Comparison of ENCODE assay signal across 11 mouse cellular contexts in genomic region chr6:127250874-127251670, GRCm38 (mm10).
DNase-seq lines count a peak whose midpoint lies in the region; ATAC-seq lines count a peak whose summit lies in the region.
"Had no signal": no experiment of that assay in that cellular context is flagged by ENCODE, and none has a peak within 500 bp of the region (broad histone marks: within the 10 kb centered on the region; RNA-seq: fewer than 3 reads in every experiment).

No protein-coding gene starts in this region.

- 0 out of 2 replicates have a peak, but pooled peaks cover 1% of the 10 kb centered on the region for H3K9me3 ChIP-seq in kidney, embryonic 14.5 days (ENCODE audit: control insufficient read depth, low read length)
- no peaks in the 10 kb centered on the region for H3K9me3 ChIP-seq in hindbrain, embryonic 13.5 days
- H3K9me3 ChIP-seq in midbrain, embryonic 13.5 days: no peaks in the 10 kb centered on the region

- H3K27me3 ChIP-seq in kidney, embryonic 14.5 days (ENCODE audit: control insufficient read depth, insufficient read depth, low read length): no peaks in the 10 kb centered on the region
- H3K27me3 ChIP-seq in hindbrain, embryonic 13.5 days: peaks cover 17% of the 10 kb centered on the region
- H3K27me3 ChIP-seq in midbrain, embryonic 13.5 days: peaks cover 5% of the 10 kb centered on the region; the same call in 1 of the 2 replicates
- H3K27me3 ChIP-seq: CH12.LX had no signal

- H3K9ac ChIP-seq in kidney, embryonic 14.5 days (ENCODE audit: low read depth, low read length): peak overlapping the region; percentile 42
- 0 out of 2 replicates have a peak overlapping the region, but pooled peaks have one; percentile 24 for H3K9ac ChIP-seq in hindbrain, embryonic 13.5 days
- H3K9ac ChIP-seq in midbrain, embryonic 13.5 days (replicated peaks): no peak overlapping the region

- no peak; the same call in 1 of the 2 replicates for ATAC-seq in kidney, embryonic 14.5 days (ENCODE audit: low FRiP score, low TSS enrichment)
- ATAC-seq in hindbrain, embryonic 13.5 days (ENCODE audit: low FRiP score): 0 out of 2 replicates have a peak, but pooled peaks have one; percentile 37
- ATAC-seq in midbrain, embryonic 13.5 days: peak; percentile 25; the same call in 1 of the 2 replicates
- no peak for ATAC-seq in inflammation-experienced regulatory T-cells, adult 6 months

- H3K4me3 ChIP-seq in kidney, embryonic 14.5 days (ENCODE audit: low read length): 0 out of 2 replicates have a peak overlapping the region, but pooled peaks have one; percentile 8
- no peak overlapping the region for H3K4me3 ChIP-seq in hindbrain, embryonic 13.5 days
- H3K4me3 ChIP-seq in midbrain, embryonic 13.5 days (replicated peaks): no peak overlapping the region

- WGBS in kidney, embryonic 14.5 days: 8% methylated on average over 11 of the region's 11 CpGs
- 5% methylated on average over 11 of the region's 11 CpGs for WGBS in hindbrain, embryonic 13.5 days
- 16% methylated on average over 11 of the region's 11 CpGs for WGBS in midbrain, embryonic 13.5 days

- H3K36me3 ChIP-seq in kidney, embryonic 14.5 days (ENCODE audit: control insufficient read depth, insufficient read depth, low read length): no peaks in the 10 kb centered on the region
- no peaks in the 10 kb centered on the region for H3K36me3 ChIP-seq in hindbrain, embryonic 13.5 days
- no peaks in the 10 kb centered on the region for H3K36me3 ChIP-seq in midbrain, embryonic 13.5 days

- no peak for DNase-seq in kidney, postnatal 10 days
- peak; percentile 67 for DNase-seq in embryo, embryonic 9.5 days (ENCODE audit: extremely low spot score)
- no peak for DNase-seq in adrenal gland, adult 8-10 months
- no peak for DNase-seq in testis, postnatal 14 days (ENCODE audit: low spot score)
- DNase-seq: heart, postnatal 10 days; right cerebral cortex, postnatal 14 days had no signal

- peaks cover 24% of the 10 kb centered on the region for H3K4me1 ChIP-seq in kidney, embryonic 14.5 days (ENCODE audit: control insufficient read depth, insufficient read depth, low read length)
- H3K4me1 ChIP-seq in hindbrain, embryonic 13.5 days (replicated peaks): peaks cover 22% of the 10 kb centered on the region
- H3K4me1 ChIP-seq in midbrain, embryonic 13.5 days (replicated peaks): peaks cover 21% of the 10 kb centered on the region

- H3K4me2 ChIP-seq in kidney, embryonic 14.5 days (replicated peaks; ENCODE audit: low read depth, low read length): peak overlapping the region; percentile 34
- H3K4me2 ChIP-seq in hindbrain, embryonic 13.5 days: no peak overlapping the region
- H3K4me2 ChIP-seq in midbrain, embryonic 13.5 days (replicated peaks): peak overlapping the region; percentile 25

- peak overlapping the region; percentile 85 for H3K27ac ChIP-seq in kidney, embryonic 14.5 days (ENCODE audit: low read depth, low read length)
- H3K27ac ChIP-seq in hindbrain, embryonic 13.5 days: no peak overlapping the region
- H3K27ac ChIP-seq in midbrain, embryonic 13.5 days: no peak overlapping the region

Comparison
In these comparisons a context has a peak if more than half of its experiments do, and no peak if none do; other contexts are left out.
1. ATAC-seq: peak in hindbrain, embryonic 13.5 days (single experiment) and midbrain, embryonic 13.5 days (single experiment); none in kidney, embryonic 14.5 days (single experiment) and inflammation-experienced regulatory T-cells, adult 6 months (single experiment).